Mouse (Mus musculus) 3134 (cell line): ENCODE data around the gene Lctl.
"Not testable (repeated sequence)": the region's sequence is repeated elsewhere in the genome, so short reads cannot be mapped to it uniquely, and the experiment has no call there.

Experiments used
- DNase-seq: peaks from one replicate; pipeline ENCODE4 v3.0.0-alpha.2; 2011; ENCODE audit warnings: low spot score; ENCODE audit not compliant: insufficient read length; ENCODE audit errors: extremely low read depth

The Lctl gene

DNA sequence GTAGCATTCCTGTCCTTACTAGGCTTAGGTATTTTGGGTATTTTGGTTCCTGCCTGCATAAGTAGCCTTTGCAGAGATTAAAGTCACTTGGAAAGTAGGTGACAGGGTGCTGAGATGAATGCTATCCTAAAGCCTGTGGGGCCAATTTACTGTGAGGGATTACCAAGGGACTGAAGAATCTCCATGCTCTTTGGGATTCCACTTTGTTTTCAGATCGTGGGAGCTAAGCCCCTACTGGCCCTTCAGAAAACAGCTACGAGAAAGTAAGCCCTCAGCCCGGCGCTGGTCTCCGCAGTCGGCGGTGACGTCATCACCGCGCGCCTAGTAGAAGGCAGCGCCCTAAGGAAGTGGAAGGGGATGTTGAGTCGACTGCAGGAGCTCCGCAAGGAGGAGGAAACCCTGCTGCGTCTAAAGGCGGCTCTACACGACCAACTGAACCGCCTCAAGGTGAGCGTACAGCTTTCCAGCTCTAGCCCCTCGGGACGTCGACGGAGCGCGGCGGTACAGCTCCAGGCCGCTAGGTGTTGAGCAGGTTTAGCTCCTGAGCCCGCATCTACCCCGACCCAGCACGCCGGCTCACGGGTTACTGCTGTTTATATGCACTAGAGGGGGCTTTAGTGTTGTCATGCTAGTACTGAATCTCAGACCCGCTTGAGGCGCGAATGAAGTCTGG is 62.2 kb downstream of the Lctl start, which contains the start of gene Snapc5:
Snapc5 (plus strand) TSS at position 301 of the 673 bp plus-strand sequence.
- DNase-seq = peak; percentile 85

DNA sequence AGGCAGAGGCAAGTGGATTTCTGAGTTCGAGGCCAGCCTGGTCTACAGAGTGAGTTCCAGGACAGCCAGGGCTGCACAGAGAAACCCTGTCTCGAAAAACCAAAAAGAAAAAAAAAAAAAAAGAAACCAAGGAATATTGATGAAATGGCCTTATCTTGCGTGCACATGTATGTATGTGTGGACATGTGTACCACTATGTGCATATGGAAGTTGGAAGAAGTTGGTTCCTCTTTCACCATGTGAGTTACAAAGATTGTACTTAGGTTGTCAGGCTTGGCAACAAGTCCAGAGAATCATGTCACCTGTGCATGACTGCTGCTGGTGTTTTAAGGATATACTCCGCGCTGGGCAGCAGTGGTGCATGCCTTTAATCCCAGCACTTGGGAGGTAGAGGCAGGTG is 66.3 kb downstream of the Lctl start:
- not testable (repeated sequence) for DNase-seq

DNA sequence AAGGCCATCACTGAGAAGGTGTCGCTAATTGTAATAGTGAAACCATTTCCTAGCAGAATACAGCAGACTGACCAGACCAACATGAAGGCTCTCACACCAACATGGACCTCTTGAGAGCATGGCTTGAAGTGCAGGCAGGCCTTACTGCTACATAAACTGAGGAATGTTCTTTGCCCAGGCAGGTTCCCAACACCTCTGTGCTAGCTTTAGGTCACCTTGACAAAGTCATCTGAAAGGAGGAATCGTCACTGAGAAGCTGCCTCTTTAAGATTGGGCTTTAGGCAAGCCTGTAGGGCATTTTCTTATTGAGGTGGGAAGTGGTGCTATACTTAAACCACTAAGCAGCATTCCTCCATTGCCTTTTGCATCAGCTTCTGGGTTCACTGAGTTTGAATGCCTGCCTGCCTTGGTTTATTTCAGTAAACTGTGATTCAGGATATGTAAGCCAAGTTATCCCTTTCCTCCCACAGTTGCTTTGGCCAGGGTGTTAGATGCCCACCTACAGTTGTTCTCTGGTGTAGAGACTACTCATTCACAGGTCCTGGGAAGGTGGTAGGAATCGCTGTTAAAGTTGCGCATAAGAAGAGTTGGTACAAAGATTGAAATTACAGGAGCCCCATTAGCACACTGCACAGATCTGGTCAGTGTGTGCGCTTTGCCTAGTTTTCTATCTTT is 67.4 kb downstream of the Lctl start:
- no peak for DNase-seq
